Mouse (Mus musculus) megakaryocyte progenitor cell, adult 5-6 weeks (primary cell): Measurements from ENCODE around the gene Gm4787. TPM values are rescaled to one million over a fixed set of nuclear protein-coding genes. Genes with fewer than 3 reads are reported as not detected.
"Not testable (repeated sequence)": the region's sequence is repeated elsewhere in the genome, so short reads cannot be mapped to it uniquely, and the experiment has no call there.

Source experiments
- ATAC-seq: replicated peaks from 2 replicates; pipeline ENCODE4 v1.8.0; 2016; ENCODE audit warnings: mild to moderate bottlenecking, moderate TSS enrichment, inconsistent platforms; ENCODE audit not compliant: poor library complexity
- total RNA-seq, 2 experiments: library from RNA; stranded (forward) in 1 of 2; stranded (reverse) in 1 of 2; fragments of 157-497, 149-512 nt in 1 of 2; fragments of 200-1000 nt in 1 of 2; gene quantifications; 2 replicates each; pipeline versions ENCODE4 v1.2.3 to v1.2.4; 2015 to 2017

Gm4787 gene
- 1.0 and 1.9 TPM in 2 replicates for total RNA-seq (2015)
- total RNA-seq (2017) = 0.29 and 0.51 TPM in 2 replicates

DNA sequence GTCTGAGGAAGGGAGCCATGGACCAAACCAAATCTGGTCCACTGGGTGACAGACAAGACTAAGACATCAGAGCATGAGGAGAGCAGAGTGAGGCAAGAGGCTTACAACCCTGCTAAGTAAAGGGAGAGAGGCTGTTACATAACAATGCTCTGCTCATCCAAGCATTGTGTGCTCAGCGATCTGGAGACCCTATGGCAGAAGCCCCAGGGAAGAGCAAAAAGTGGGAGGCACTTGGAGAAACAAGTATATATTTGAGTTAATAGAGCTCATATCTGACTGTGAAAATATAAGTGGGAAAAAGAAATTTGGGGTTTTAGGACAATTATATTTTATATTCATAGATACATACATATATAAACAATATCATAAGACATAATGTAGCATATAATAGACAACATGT, at the start of gene Gm4787:
Gene Gm4787 (minus strand): TSS at position 101 of the 400 bp plus-strand sequence.
- not testable (repeated sequence) for ATAC-seq

DNA sequence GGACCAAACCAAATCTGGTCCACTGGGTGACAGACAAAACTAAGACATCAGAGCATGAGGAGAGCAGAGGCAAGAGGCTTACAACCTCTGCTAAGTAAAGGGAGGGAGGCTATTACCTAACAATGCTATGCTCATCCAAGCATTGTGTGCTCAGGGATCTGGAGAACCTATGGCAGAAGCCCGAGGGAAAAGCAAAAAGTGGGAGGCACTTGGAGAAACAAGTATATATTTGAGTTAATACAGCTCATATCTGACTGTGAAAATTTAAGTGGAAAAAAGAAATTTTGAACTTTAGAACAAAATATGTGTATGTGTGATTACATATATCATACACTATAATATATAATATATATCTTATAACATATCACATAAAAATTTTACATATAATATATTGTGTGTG, 42.6 kb upstream of the Gm4787 start, which contains the start of gene Adam4:
Gene Adam4 (minus strand): TSS at position 101 of the 400 bp plus-strand sequence.
- no peak for ATAC-seq

DNA sequence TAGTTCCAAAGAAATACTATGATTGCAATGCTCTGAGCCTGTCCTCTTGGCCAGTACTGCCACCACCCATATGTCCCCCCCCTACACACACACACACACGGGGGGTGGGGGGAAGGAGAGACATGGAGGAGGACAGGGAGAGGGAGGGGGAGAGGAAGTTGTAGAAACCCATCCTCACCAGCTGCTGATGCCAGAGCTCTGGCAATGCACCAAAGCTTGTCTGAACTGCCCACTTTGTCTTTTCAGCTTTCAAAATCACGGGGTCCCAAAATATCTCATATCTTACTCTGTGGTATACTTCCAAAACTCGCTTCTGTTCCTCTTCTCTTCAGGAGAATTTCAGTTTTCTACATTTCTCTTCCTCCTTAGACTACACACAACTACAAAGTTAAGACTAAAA, 33.9 kb upstream of the Gm4787 start:
- ATAC-seq = no peak

DNA sequence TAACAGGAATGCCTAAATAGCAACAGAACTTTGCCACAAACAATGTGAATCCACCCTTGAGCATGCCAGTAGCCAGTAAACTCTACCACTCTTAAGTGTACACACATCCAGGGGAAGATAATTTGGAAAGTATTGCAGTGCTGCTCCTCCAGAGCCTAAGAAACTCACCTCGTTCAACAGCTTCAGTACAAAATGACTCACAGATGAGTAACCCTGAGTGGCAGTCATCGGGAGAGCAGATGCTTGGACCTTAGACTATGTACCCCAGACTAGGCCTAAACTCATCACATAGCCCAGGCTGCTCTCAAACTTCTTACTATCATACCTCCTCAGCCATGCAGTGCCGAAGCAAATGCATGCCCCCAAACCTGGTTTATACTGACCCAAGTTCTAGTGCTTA, 29.7 kb upstream of the Gm4787 start:
- no peak for ATAC-seq

DNA sequence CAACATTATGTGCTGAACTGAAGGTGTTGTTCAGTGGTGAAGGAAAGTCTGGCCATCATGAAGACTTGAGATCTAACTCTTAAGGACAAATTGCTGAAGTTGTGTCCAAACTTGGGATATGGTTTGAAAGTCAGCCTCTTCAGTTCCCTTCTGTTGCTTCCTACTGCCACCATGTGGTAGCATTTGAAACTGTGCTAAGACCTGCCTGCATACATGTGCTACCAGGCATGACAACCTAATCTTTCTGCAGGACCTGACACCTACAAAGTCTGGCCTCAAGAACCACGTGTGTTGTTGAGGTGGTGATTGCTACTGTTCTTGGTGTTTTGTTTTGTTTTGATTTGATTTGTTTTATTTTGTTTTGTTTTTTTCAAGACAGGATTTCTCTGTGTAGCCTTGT, 22.9 kb upstream of the Gm4787 start:
- ATAC-seq = peak; percentile 93

DNA sequence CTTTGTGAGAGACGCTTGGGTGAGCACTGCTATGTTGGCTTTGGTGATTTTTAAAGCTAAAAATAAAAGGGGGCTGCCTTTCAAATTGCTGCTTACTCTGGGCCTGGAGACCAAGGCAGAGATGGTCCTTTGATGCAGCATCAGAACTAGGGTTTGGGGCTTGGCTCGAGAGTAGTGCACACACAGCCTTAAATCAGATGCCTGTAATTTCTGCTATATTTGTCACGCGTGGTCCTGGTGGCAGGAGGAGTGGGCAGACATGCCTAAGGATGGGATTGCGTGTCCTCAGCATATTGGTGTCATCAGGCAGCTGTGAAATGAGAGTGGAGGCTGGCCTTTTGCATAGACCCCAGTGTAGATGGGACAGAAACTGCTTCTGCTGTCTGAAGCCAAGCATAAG, 45.4 kb downstream of the Gm4787 start:
- no peak for ATAC-seq

DNA sequence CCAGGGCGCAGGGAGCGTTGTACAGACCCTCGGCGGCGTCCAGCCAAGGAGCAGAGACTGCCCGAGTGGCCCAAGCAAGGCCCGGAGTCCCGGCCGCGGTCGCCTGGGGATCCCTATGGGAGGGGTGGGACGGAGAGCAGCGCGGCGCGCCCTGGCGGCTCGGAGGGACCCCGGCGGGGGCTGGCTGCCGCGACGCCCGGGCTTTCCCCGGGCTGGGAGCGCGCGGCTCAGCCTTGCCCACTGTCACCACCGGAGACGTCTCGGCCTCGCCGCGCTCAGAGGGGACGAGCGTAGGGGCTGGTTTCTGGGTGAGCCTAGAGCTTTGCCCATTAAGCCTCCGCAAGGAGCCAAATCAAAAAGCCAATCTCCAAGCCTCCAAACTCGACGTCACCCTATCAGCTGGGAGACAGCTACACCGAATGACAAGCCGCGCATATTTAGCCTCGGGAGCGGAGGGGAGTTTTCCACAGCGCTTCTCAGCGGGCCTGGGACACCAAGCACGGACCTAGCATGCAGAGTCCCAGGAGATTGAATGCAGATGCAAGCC, 46.3 kb downstream of the Gm4787 start, which contains the start of gene Slc8a3:
Gene Slc8a3 (minus strand): TSS at position 306 of the 547 bp plus-strand sequence.
- ATAC-seq = no peak

DNA sequence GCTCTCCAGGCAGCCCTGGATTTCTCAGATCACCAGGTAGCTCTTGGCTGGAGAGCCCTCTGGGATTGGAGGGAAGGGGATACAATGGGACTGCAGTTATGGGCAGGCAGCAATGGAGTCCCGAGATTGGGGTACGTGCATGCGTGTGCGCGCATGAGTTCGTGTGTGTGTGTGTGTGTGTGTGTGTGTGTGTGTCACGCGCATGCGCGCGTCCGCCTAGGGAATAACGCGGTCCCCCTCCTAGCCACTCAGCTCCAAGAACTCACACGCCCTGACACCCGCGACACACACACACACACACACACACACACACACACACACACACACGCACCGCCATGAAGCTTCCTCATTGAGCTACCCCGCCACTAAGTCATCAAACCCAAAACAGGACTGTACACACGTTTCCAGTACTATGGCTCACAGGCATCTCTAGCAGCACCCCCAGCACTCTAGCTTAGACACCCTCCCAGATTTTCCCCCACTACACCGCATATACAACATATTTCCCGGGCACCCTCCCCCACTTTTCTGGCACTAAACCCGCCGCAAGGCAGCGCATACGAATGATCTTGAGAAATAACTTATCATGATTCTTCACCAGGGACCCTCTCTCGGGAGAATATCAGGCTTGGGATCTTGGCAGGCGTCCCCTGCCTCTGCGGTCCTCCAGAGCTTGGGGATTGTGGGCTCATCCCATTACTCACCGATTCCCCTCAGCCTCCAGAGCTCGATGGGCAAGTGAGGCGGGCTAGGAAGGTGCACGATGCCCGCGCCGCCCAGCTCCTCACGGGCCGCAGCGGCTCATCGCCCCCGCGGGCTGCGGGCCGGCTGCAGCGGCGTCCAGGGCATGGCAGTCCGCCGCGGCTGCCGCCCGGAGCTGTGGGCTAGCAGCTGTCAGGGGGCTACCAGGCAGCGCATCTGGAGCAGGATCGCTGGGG, 47.1 kb downstream of the Gm4787 start:
- no peak for ATAC-seq

DNA sequence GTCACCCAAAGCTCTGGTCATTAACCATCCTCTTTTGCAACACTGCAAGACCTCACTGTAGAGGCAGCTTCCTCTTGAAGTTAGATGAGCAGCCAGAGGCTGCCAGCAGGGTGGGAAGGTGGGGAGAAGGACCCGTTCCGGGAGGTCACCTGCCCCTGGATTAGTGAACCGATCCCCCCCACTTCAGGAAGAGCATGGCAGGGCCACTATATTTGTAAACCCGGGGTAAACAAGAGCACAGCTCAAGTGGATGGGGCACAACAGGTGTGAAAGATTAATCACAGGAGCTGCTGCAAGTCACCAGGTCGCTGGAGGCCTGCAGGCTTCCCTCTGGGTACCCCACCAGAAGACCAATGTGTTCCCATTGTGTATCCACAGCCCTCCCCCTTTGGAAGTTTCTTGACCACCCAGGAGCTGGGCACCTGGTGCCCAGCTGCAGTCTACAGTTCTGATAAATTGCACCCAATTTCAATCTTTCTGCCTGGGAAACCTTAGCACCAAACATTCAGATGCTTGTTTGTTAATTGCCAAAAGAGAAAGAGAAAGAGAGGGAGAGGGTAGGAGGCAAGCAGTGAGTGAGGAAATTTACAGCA, 48.1 kb downstream of the Gm4787 start:
- no peak for ATAC-seq

Other genes with a start within 250 kb of the Gm4787 start
- gene Slc8a3, start 46.3 kb downstream of the Gm4787 start, total RNA-seq (2015) = not detected in 2 replicates
- gene Slc8a3, start 46.3 kb downstream of the Gm4787 start, total RNA-seq (2017) = not detected in 2 replicates
- gene Adam4, start 42.5 kb upstream of the Gm4787 start, total RNA-seq (2015) = 1.4 and 2.0 TPM in 2 replicates
- 0.44 and 0.71 TPM in 2 replicates for gene Adam4, start 42.5 kb upstream of the Gm4787 start, total RNA-seq (2017)
- gene Cox16, start 105.7 kb upstream of the Gm4787 start, total RNA-seq (2015) = 134 and 141 TPM in 2 replicates
- gene Cox16, start 105.7 kb upstream of the Gm4787 start, total RNA-seq (2017) = 82.5 and 97.2 TPM in 2 replicates
- 9.0 and 12.4 TPM in 2 replicates for gene Gm20498, start 153.4 kb upstream of the Gm4787 start, total RNA-seq (2015)
- gene Gm20498, start 153.4 kb upstream of the Gm4787 start, total RNA-seq (2017) = 44.8 and 52.5 TPM in 2 replicates
- 25.6 and 34.4 TPM in 2 replicates for gene Synj2bp, start 153.4 kb upstream of the Gm4787 start, total RNA-seq (2015)
- gene Synj2bp, start 153.4 kb upstream of the Gm4787 start, total RNA-seq (2017) = 41.9 and 54.8 TPM in 2 replicates
- 0.20 TPM in 1 of 2 replicates, not detected in the other for gene Adam21, start 189.0 kb upstream of the Gm4787 start, total RNA-seq (2015)
- not detected in 2 replicates for gene Adam21, start 189.0 kb upstream of the Gm4787 start, total RNA-seq (2017)
- 31.6 and 36.3 TPM in 2 replicates for gene Med6, start 215.5 kb upstream of the Gm4787 start, total RNA-seq (2015)
- 61.1 and 75.2 TPM in 2 replicates for gene Med6, start 215.5 kb upstream of the Gm4787 start, total RNA-seq (2017)